Mouse (Mus musculus) right cerebral cortex, adult 2 months (tissue): ENCODE results near the gene Prkg1.
A peak's percentile ranks its signal among the peaks of the same experiment; 100 is the strongest.

Experiments
- DNase-seq, 2 experiments: peaks; one replicate each; pipeline ENCODE4 v3.0.0; 2021 to 2022; ENCODE audit warnings: low spot score in 2 of 2

Prkg1 gene

DNA sequence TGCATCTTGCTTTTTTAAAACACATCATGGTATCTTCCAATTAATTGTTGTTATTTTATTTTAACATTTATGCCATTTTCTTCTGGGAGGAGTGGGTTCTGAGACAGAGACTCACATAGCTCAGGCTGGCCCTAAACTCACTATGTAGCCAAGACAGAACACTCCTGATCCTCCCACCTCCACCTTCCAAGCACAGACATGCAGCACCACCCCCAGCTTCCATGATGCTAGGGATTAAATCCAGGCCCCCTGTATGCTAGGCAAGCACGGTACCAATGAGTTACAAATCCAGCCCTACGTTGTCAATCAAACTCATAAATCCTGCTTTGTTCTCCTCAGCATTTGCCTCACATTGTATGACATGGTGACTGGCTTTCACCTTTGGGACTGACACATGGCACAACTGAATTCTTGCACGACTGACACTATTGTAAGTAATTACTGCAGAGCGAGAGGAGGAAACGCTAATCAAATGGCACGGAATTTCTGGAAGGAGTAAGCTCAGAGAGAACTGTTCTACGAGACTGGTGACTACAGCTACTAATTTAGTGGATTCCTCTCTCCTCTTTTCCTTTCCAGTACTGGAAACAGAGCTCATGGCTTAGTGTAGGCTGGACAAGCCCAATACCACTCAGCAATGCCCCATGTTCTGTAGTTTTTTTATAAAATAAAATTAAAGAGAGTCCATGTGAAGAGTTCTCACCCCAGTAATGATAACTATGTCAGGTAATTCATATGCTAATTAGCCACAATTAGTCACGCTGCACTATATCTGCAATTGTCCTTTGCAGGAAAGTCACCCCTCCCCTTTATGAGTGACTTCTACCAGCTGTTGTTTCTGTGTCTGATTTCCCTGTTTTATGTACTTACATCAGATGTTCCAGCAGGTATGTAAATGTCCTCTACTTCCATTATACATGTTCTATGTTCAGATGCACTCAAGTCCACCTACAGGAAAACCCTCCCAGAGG lies 133.6 kb downstream of the Prkg1 start:
- DNase-seq, result no peak

DNA sequence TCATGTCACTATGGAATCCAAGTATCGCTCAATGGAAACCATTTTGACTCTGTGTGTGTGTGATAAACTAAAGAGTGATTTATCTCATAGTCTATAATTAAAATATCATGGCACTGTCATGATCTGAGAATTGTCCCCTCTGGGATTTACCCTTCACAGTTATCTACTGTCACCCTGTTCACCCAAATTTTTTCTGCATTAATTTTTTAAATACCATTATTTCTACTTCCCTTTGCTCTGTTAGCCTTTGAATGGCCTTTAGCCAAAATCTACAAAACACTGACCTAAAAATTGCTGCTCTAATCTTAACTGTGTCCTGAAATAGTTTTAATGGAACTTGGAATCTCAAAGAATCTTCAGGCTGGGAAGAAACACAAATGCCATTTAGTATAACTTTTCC lies 143.1 kb downstream of the Prkg1 start:
- no peak for DNase-seq

DNA sequence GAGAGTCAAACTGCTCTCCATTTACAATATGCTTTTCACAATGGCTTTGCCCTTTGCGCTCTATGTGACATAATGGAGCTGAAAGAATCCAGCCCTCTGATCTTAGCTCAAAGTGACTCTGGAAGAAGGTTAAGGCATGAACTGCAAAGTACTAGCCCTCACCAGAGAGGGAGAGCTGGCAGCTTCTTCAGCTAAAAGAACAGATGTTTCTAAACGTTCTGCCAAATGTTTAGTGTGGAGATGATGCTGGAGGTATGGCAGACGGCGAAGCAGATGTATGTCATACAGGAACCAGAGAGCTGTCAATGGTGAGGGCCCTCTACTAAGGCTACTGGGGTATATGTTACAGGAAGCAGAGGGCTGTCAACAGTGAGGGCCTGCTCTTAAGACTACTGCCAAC lies 148.0 kb downstream of the Prkg1 start:
- DNase-seq, result no peak

DNA sequence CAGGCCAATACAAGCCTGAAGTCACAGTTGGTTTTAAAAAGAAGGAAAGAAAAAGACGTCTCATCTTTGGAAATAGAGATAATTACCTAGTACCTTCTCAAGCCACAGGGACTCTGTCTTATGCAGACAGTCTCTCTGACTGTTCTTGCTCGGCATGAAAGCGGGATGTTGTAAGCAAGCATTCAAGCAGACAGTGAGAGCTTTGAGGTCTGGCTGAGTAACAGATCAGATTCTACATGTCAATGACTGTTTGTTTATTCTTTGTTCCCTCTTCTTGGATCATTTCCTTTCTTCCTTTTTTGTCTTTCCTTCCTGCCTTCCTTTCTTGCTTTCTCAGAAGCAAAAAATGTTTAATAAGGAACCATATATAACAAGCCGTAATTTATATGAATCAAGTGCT lies 148.7 kb downstream of the Prkg1 start:
- DNase-seq, result no peak

DNA sequence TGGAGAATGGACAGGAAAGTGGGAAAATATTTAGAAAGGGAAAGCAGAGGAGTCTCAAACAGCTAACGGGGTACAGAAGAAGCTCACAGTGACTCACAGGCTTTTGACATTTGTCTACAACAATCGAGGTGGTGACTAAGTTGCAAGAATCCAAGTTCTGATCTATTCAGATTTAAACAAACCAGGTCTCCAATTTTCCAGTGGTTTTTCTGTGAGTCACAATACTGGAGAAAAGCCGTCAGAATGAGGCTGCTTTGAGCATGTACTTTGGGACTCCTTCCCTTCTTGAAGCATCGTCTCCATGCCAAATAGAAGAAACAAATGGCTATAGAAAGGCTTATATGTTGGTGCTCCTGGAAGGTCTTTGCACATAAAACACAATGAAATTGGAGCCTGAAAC lies 151.7 kb downstream of the Prkg1 start:
- DNase-seq, result no peak

DNA sequence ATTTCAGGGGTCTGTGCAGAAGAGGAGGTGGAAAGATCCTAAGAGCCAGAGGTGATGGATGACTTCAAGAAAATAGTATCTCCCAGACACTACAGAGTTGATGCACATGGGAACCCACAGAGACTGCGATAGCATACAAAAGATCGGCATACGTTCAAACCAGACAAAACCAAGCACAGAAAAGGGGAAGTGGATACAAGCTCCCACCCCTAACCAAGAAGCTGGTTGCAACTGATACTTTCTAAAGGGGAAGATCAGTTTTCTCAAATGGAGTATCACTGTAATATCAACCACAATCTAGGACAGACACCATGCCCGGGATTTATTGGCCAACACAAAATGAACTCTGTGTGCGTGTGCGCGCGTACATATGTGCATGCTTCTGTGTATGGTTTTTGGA lies 162.3 kb downstream of the Prkg1 start:
- DNase-seq, result no peak

DNA sequence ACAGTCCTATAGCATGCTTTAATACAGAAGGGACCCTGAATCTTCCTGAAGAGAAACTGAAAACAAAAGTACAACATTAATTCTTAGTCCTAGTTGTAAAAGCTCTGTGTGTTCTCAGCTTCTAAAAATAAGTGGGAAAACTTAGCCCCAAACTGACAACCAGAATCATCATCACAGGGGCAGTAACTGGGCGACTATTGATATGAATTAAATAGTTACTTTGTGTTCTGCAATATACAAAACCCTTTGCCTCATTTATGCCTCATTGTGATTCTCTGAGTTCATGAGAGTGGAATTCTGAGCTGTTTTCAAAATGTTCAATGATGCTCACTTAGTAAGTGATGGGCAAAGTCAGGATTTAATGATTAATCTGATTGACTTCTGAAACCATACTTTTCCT lies 170.8 kb downstream of the Prkg1 start:
- DNase-seq, result no peak

DNA sequence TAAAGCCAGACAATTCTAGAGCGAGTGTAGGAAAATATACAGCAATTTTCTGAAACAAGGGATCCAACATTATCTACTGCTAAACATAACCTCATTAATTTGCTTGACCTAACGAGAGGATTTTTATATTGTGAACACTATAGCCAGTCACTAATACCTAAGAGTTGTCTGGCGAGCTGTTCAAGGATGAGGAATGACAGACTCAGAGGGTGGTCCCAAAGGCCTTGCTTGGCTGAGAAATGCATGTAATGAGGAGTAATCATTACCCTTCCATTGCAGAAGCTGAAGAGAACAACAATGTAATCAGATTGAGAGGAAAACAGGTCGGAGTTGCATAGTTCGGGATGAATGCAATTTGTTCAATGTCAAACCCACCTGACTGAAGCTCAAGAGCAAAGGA lies 174.1 kb downstream of the Prkg1 start:
- no peak for DNase-seq

DNA sequence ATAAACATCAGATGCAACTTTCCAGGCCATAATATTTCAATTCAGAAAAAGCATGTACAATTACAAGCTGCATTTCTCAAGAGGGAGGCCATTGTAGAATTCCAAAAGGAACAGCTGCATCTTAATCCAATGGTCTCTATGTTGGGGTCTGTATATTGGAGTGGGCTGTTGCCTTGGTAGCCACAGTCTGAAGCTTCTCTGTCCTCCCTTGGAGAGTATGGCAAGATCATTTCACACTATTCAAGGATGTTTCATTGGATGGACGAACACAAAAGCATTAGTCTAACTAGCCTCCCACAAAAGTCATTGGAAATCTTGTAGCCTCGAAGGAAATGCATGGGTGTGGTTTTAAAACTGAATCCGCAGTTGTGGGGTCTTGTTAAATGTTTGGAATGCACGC lies 187.7 kb downstream of the Prkg1 start:
- DNase-seq, result no peak

DNA sequence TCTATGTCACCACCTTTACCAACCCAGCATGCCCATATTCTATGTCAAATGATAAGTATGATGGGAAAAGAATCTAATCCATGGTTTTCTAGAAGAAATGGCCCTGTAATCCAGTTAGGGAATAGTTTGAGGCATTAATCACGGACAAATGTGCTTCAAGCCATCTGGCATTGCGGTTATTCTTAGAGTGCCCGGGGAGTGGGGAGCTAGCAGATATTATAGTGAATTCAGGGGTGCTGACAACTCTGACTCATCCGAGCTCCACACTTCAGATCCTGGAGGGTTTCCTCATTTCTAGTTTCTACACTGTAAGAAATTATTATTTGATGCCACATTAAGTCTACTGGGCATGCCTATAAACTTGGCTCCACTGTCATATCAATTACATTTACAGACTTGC lies 200.5 kb downstream of the Prkg1 start:
- DNase-seq, result peak; percentile 57 to 70

DNA sequence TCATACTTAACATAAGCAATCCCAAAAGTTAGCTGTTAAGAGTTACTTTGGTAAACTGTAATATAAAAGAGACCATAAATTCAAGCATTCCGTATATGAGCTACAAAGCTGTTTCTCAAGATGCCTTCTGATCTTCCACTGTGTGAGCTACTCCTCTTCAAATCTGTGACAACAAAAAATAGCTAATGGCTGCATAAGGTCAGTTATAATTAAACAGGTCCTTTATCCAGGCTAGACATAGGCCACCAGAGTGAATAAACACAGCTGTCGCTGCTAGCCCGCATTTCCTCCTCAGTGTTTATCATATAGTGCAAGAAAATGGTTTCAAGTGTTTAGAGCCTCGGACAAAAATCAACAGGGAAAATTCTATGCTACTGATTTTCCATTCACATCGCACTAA lies 218.8 kb downstream of the Prkg1 start:
- DNase-seq, result no peak

DNA sequence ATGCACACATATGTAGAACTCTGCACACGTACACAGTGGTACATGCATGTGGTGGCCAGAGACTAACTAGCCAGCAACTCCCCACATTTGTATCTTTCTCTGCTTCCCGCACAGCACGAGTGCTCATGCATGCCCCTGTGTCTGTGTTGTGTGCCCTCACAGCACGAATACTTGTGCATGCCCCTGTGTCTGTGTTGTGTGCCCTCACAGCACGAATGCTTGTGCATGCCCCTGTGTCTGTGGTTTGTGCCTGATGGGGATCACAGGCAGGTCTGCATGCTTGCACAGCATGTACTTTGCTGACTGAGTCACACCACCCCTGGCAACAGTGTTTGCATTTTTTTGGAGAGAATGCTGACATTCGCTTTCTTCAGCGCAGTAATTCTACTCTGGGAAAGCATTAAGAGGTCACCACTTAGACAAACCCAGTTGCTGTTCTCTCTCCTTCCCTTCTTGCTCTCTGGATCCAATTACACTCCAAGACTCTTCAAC lies 233.5 kb downstream of the Prkg1 start:
- no peak for DNase-seq

DNA sequence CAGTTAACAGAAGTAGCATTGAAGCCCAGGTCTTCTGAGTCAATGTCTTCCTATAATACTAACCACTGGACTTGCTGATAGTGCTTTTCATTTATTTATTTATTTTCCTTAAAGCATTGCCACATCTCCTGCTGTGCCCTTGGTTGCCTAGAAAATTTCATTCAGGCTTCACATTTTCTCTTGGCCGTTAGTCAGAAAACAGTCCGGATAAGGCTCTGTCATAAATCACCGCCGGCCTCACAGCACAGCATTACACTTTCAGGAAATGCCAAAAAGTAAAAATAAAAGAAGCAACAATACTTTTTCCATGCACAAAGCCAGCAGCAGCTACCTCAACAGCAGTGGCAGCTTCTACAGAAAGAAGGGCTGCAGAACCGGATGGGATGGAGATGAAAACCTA lies 234.2 kb downstream of the Prkg1 start:
- no peak for DNase-seq

DNA sequence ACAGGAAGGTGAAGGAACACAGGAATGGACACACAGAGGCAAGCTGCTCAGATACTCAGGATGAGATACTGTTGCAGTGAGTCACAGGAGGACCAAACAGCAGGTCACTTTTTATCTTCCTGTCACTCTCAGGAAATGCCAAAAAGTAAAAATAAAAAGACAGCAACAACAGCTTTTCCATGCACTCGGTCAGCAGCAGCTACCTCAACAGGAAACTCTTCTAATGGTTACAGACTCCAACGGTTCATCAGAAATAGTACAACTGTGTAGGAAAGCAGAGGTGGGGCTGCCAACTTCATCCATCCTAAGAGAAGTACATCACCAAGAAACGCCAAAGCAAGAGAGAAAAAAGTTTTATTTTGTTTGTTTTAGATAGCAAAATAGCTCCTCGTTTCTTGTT lies 234.9 kb downstream of the Prkg1 start:
- no peak for DNase-seq

DNA sequence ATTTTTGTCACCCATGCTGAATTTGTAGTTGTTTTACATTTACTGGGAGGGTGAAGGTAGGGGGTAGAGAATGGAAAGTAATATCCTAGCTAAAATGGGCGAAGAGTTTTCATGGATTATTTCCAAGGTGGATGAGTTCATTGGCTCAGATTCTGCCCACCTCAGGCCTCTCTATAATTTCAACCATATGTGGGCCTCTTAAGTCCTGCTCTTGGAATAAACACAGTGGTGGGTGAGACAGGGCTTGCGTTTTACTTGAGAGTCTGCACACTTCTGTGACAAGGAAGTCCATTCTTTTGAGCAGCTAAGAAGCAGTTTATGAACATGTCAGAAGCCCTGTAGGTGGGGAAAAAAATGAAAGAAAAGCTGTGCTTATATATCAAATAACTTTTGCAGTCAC lies 250.3 kb downstream of the Prkg1 start:
- no peak for DNase-seq

DNA sequence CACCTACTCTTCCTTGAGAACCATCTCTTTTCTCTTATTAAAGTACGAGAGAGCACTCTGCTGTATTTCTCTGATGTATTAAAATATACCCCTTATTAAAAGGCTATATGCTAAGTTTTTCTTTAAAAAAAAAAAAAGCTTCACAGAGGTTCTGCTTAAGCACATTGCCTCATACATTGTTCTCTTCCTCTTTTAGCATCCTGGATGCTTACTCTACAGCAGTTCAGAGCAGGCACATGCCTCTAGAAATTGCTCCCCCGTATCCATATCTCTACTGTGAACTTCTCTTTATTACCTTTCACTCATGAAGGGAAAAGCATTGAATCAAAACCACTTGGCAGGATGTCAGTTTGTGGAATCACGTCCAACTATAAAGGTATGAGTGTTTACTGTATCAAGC lies 257.0 kb downstream of the Prkg1 start:
- DNase-seq, result no peak

DNA sequence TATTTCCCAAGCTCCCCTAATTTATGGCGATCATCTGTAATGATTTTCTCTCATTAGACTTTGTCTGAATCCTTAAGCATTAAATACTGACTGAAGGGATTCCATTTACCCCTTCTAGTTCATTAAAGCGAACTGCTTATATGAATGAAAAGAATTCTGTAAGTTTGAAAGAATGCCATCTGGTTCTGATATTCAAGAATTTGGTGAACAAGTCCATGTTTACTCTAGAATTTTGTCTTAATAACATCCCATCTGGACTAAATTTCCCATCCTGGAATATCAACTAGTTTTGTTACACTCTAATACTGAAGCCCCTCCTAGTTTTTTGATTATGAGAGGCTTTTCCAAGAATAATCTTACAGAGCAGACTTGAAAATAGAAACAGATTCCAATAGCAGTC lies 258.5 kb downstream of the Prkg1 start:
- DNase-seq, result no peak

DNA sequence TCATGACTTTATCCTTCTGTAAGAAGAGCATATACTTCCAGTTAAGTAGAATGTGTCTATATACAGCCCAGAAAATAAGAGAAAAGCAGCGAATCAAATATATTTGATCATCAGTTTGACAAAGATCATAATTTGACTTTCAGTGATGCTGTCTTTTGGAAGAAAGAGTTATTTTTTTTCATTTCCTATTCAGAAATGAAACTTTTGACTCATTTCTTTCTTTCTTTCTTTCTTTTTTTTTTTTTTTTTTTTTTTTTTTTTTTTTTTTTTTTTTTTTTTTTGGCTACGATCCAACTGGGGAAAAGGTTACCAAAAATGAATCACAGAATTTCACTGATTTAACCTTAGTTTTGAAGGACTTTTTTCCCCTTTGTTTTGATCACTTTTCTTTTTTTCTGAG lies 259.8 kb downstream of the Prkg1 start:
- DNase-seq, result no peak

DNA sequence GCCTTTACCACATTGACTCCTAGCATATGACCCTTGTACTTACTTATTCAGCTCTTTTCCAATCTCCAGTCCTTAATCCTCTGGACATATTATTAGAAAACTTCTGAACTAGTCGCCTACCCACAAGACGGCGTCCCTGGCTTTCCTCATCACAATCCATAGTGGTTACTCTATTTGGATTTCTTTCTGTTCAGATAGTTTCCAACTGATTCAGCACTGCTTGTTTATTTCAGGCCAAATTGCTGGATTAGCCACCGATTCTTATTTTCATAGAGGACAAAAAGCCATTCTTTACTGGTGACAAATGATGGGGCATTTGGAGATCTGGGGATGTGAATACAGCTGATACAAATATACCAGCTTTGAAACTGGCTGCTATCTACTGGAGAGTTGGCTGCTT lies 267.4 kb downstream of the Prkg1 start:
- no peak for DNase-seq

DNA sequence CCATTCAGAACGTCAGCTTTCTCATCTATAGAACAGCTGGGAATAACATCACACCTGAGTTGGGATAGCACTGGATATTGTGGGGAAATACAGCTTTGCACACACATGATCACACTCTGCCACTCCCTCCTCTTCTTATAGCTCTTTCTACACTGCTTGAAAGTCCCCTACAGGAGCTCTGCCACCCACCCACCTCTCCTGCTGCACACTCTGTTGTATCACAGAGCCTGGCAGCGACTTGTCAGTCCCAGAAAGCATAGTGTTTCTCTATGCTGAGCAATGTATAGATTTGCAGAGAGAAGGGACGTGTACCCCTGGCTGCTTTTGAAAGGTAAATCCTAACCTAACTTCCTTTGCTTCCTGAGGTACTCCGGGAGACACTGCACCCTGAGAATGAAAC lies 275.2 kb downstream of the Prkg1 start:
- no peak for DNase-seq

DNA sequence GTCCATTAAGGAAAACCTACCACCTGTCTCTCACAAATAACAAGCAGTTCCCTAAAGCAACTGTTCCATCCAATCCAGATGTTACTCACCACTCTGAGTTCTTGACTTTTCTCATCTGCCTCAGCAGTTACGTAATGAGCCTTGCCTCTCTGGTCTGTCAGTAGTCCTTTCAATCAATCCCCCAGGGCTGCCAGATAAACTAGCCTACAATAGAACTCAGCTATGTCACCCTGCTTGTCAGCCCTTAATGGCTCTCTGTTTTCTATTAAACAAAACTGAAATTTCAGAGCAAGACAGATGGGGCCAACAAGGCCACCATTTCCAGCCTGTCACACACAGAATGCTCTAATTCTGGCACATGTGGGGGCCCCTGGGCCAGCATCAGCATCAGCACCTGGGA lies 293.1 kb downstream of the Prkg1 start:
- DNase-seq, result no peak

DNA sequence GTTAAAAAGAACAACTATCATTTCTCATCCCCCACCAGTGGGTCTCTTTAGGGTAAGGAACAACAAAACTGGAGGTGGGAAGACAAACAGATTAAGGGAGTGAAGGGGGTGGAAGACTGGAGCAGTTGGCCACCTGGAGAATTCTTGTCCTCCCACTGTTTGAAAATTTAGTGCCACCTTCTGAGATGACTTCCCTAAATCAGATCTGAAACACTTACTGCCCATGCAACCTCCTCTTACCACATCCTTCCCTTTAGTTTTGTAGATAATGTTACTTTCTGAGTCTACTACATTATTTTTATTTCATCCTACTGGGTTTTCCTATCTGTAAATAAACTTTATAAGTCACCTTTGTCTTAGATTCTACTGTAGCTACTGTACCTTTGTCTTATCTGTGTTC lies 304.6 kb downstream of the Prkg1 start:
- no peak for DNase-seq

DNA sequence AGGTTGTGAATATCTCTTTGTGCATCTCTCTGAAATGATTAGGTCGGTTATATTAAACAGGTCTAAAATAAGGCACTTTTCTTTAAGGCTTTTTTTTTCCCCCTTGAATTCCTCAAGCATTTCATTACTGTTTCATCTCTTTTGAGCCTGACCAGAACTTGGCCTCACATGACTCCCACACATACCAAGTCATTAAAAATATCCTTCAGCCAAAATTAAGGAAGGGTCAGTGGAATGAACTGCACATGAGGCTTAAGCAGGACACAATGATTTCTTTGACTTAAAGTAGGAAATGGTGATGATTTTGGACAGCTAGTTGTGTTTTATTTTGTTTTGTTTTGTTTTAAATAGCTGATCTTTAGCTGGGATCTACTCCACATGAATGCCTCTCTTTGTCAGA lies 320.7 kb downstream of the Prkg1 start:
- DNase-seq, result no peak

DNA sequence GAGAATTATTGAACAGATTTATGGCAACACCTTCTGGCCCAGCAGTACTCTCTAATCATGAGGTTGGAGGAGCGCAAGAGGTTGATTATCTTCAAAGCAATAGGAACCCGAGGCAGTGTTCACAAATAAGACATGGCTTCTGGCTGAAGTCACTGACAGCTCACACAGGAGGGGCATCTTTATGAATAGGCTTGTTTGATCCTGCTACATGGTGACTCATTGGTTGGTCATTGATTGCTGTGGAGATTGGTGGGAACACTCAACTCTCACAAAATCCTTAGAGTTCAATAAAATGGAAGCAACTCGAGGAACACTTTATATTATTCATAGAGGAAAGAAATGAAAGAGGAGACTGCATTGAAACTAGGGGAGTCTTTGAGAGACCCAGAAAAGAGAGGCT lies 322.5 kb downstream of the Prkg1 start:
- no peak for DNase-seq
